ENCODE assay signal across 8 mouse cellular contexts in genomic region chr19:4927904-4928531, GRCm38 (mm10). TPM values are rescaled to one million over a fixed set of nuclear protein-coding genes. Genes with fewer than 3 reads are reported as not detected.
A peak's percentile ranks its signal among the peaks of the same experiment; 100 is the strongest.
DNase-seq lines count a peak whose midpoint lies in the region; ATAC-seq lines count a peak whose summit lies in the region.

Gene Dpp3 (minus strand): TSS chr19:4928287.

- peak; percentile 99 for DNase-seq in adipocyte (ENCODE audit: low spot score)
- peak; percentile 99 for DNase-seq in embryo, embryonic 10 days (ENCODE audit: low spot score)
- DNase-seq in gastrocnemius, postnatal 10 days: peak; percentile 98
- peak; percentile 99 for DNase-seq in induced T-regulatory cell, adult 2 months (ENCODE audit: low read depth)
- peak; percentile 92 to 98 for DNase-seq in left cerebral cortex, adult 9 months (ENCODE audit: low spot score in 2 of 2)
- DNase-seq in right cerebral cortex, postnatal 14 days: peak; percentile 99
- DNase-seq in urinary bladder, postnatal 36 days (ENCODE audit: low spot score in 2 of 2): peak; percentile 98 to 99

- ATAC-seq in megakaryocyte progenitor cell, adult 5-6 weeks (replicated peaks; ENCODE audit: poor library complexity): peak; percentile 99

RNA-seq across cellular contexts. Expression of gene Dpp3, which starts in this region (rescaled TPM):
- total RNA-seq in gastrocnemius, postnatal 10 days (2021): 10 to 100 TPM; 32.1 to 33.8 TPM
- 29.5 and 31.6 TPM in 2 replicates for total RNA-seq in megakaryocyte progenitor cell, adult 5-6 weeks (2015)
- total RNA-seq in megakaryocyte progenitor cell, adult 5-6 weeks (2017): 46.3 and 47.9 TPM in 2 replicates

Comparison
In these comparisons a context has a peak if more than half of its experiments do, and no peak if none do; other contexts are left out.
1. Peak in every context shown above with its lines: DNase-seq and ATAC-seq.